Mouse (Mus musculus): ENCODE results near the gene Cuedc1.

DNA sequence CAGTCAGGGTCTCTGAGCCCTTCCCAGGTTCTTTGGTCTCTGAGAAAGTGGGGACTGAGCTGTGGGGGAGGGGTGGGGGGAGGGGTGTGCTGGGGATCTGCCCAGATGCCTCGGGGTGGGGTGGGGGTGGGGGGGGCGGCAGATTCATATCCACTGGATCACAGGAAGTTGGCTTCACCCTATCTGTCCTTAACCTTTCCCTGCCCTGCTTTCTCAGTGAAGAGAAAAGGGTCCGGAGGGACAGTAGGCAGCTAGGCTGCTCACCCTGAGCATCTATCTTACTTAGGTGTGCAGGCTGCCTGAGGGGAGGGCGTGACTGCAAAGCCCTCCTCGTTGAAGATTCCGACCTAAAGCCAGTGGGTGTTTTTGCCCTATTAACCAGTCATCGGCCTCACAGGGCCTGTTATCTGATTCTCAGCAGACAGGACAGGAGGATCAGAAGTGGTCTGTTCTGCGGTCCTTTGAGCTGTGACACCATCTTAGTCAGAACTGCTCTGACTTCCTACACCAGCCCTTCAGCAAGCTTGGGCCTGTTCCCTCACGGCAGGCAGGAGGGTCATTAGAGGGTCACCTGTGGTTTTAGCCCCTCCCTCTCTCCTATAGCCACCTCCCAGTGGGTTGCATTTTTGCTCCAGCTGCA is 75.6 kb downstream of the Cuedc1 start:
- TF ChIP-seq CTCF (IDR thresholded peaks at IDR 0.05; ENCODE audit: insufficient read depth, low read depth, low read length) (no peak), POLR2A (IDR thresholded peaks at IDR 0.05; ENCODE audit: insufficient read depth, low read depth, low read length) (no peak)
